Mouse (Mus musculus): ENCODE data around the gene Alox5ap. TPM values are rescaled to one million over a fixed set of nuclear protein-coding genes. Genes with fewer than 3 reads are reported as not detected.

Gene Alox5ap
- total and polyA plus RNA-seq, 2 experiments from 2014 or later: 2.5 to 10.5 TPM

- WGBS: 95% methylated on average over 4 of the region's 4 CpGs
These were observed 68.2 kb downstream of the Alox5ap start for GRCm38 (mm10) chr5:149332787-149333186.

GRCm38 (mm10) chr5:149333941-149334698 lies 69.6 kb downstream of the Alox5ap start:
- Histone ChIP-seq H3K9ac (replicated peaks; ENCODE audit: low read length, poor library complexity, severe bottlenecking) (no peak overlapping the region), H3K27me3 (ENCODE audit: insufficient read depth, low read length) (no peaks in the 10 kb centered on the region), H3K9me3 (ENCODE audit: low read length) (no peaks in the 10 kb centered on the region), H3K27ac (ENCODE audit: low read depth, low read length) (no peak overlapping the region), H3K4me3 (ENCODE audit: low read depth, low read length) (no peak overlapping the region), H3K36me3 (ENCODE audit: insufficient read depth, low read length) (no peaks in the 10 kb centered on the region), H3K4me1 (ENCODE audit: insufficient read depth, low read length) (no peaks in the 10 kb centered on the region), H3K4me2 (ENCODE audit: low read depth, low read length, poor library complexity, severe bottlenecking) (no peak overlapping the region)
- 76% methylated on average over 8 of the region's 8 CpGs for WGBS
- ATAC-seq (ENCODE audit: low FRiP score): no peak
- DNase-seq (ENCODE audit: low spot score): no peak
- no peak for TF ChIP-seq CTCF (IDR thresholded peaks at IDR 0.05)

More at GRCm38 (mm10) chr5:149332787-149333186, 68.2 kb downstream of the Alox5ap start:
- DNase-seq (ENCODE audit: low spot score) (no peak), ATAC-seq (ENCODE audit: low FRiP score) (no peak)
- Histone ChIP-seq H3K4me1 (ENCODE audit: insufficient read depth, low read length) (no peaks in the 10 kb centered on the region), H3K27ac (ENCODE audit: low read depth, low read length) (no peak overlapping the region), H3K36me3 (ENCODE audit: insufficient read depth, low read length) (no peaks in the 10 kb centered on the region), H3K4me2 (ENCODE audit: low read depth, low read length, poor library complexity, severe bottlenecking) (no peak overlapping the region), H3K27me3 (ENCODE audit: insufficient read depth, low read length) (no peaks in the 10 kb centered on the region), H3K4me3 (ENCODE audit: low read depth, low read length) (no peak overlapping the region), H3K9ac (replicated peaks; ENCODE audit: low read length, poor library complexity, severe bottlenecking) (no peak overlapping the region), H3K9me3 (ENCODE audit: low read length) (no peaks in the 10 kb centered on the region)
- TF ChIP-seq CTCF (IDR thresholded peaks at IDR 0.05): no peak

- Histone ChIP-seq H3K9ac (replicated peaks; ENCODE audit: low read length, poor library complexity, severe bottlenecking) (no peak overlapping the region), H3K27me3 (ENCODE audit: insufficient read depth, low read length) (no peaks in the 10 kb centered on the region), H3K9me3 (ENCODE audit: low read length) (no peaks in the 10 kb centered on the region), H3K4me3 (ENCODE audit: low read depth, low read length) (no peak overlapping the region), H3K36me3 (ENCODE audit: insufficient read depth, low read length) (no peaks in the 10 kb centered on the region), H3K4me2 (ENCODE audit: low read depth, low read length, poor library complexity, severe bottlenecking) (no peak overlapping the region), H3K4me1 (ENCODE audit: insufficient read depth, low read length) (no peaks in the 10 kb centered on the region), H3K27ac (ENCODE audit: low read depth, low read length) (no peak overlapping the region)
- ATAC-seq (ENCODE audit: low FRiP score) (no peak), DNase-seq (ENCODE audit: low spot score) (no peak)
- peak; percentile 8; the same call in 1 of the 2 replicates for TF ChIP-seq CTCF (IDR thresholded peaks at IDR 0.05)
- 95% methylated on average over 12 of the region's 12 CpGs for WGBS
These were observed 70.4 kb downstream of the Alox5ap start for GRCm38 (mm10) chr5:149335009-149335408.

- Histone ChIP-seq H3K36me3 (ENCODE audit: insufficient read depth, low read length) (no peaks in the 10 kb centered on the region), H3K4me1 (ENCODE audit: insufficient read depth, low read length) (no peaks in the 10 kb centered on the region), H3K9ac (replicated peaks; ENCODE audit: low read length, poor library complexity, severe bottlenecking) (no peak overlapping the region), H3K9me3 (ENCODE audit: low read length) (no peaks in the 10 kb centered on the region), H3K27ac (ENCODE audit: low read depth, low read length) (no peak overlapping the region), H3K27me3 (ENCODE audit: insufficient read depth, low read length) (no peaks in the 10 kb centered on the region), H3K4me2 (ENCODE audit: low read depth, low read length, poor library complexity, severe bottlenecking) (no peak overlapping the region), H3K4me3 (ENCODE audit: low read depth, low read length) (no peak overlapping the region)
- 43% methylated on average over 21 of the region's 21 CpGs for WGBS
- TF ChIP-seq CTCF (IDR thresholded peaks at IDR 0.05): peak; percentile 91
- peak; percentile 88 for DNase-seq (ENCODE audit: low spot score)
- peak; percentile 74 for ATAC-seq (ENCODE audit: low FRiP score)
These were observed 71.1 kb downstream of the Alox5ap start for GRCm38 (mm10) chr5:149335563-149336238.

GRCm38 (mm10) chr5:149337148-149337547 lies 72.6 kb downstream of the Alox5ap start:
- TF ChIP-seq CTCF (IDR thresholded peaks at IDR 0.05): no peak
- no peak for DNase-seq (ENCODE audit: low spot score)
- no peaks in the 10 kb centered on the region for H3K36me3 ChIP-seq (ENCODE audit: insufficient read depth, low read length)
- H3K4me1 ChIP-seq (ENCODE audit: insufficient read depth, low read length): peaks cover 5% of the 10 kb centered on the region; the same call in 1 of the 2 replicates
- no peaks in the 10 kb centered on the region for H3K9me3 ChIP-seq (ENCODE audit: low read length)
- 92% methylated on average over 10 of the region's 10 CpGs for WGBS
- no peak overlapping the region for H3K27ac ChIP-seq (ENCODE audit: low read depth, low read length)
- no peak overlapping the region for H3K4me3 ChIP-seq (ENCODE audit: low read depth, low read length)
- no peak overlapping the region for H3K9ac ChIP-seq (replicated peaks; ENCODE audit: low read length, poor library complexity, severe bottlenecking)
- no peak for ATAC-seq (ENCODE audit: low FRiP score)
- no peaks in the 10 kb centered on the region for H3K27me3 ChIP-seq (ENCODE audit: insufficient read depth, low read length)
- no peak overlapping the region for H3K4me2 ChIP-seq (ENCODE audit: low read depth, low read length, poor library complexity, severe bottlenecking)

Small RNAs within 50 kb of the gene (microRNA-seq; reads per million reads assigned to microRNA genes)
- gene Gm24105 (ENCODE audit: borderline number of aligned reads): not detected

Other genes with a start within 250 kb of the Alox5ap start
- 48.1 and 50.9 TPM in 2 replicates for gene Uspl1, start 80.4 kb upstream of the Alox5ap start, total RNA-seq (2014; rRNA removed)
- gene Uspl1, start 80.4 kb upstream of the Alox5ap start, polyA plus RNA-seq (2015; fragmentation: Nextera tagmentation; extraction: Ambion mirVana): 43.0 and 47.0 TPM in 2 replicates
- gene Hmgb1, start 80.3 kb upstream of the Alox5ap start, total RNA-seq (2014; rRNA removed): 171 and 252 TPM in 2 replicates
- 603 and 756 TPM in 2 replicates for gene Hmgb1, start 80.3 kb upstream of the Alox5ap start, polyA plus RNA-seq (2015; fragmentation: Nextera tagmentation; extraction: Ambion mirVana)
- 2.6 and 3.4 TPM in 2 replicates for gene Medag, start 147.0 kb downstream of the Alox5ap start, total RNA-seq (2014; rRNA removed)
- gene Medag, start 147.0 kb downstream of the Alox5ap start, polyA plus RNA-seq (2015; fragmentation: Nextera tagmentation; extraction: Ambion mirVana): 1.3 and 2.1 TPM in 2 replicates
- gene Tex26, start 174.9 kb downstream of the Alox5ap start, total RNA-seq (2014; rRNA removed): 0.76 and 1.9 TPM in 2 replicates
- gene Tex26, start 174.9 kb downstream of the Alox5ap start, polyA plus RNA-seq (2015; fragmentation: Nextera tagmentation; extraction: Ambion mirVana): 1.3 and 1.4 TPM in 2 replicates

Data from midbrain, postnatal 0 days (tissue).